Mouse (Mus musculus) heart, embryonic 15.5 days (tissue): ENCODE results near the gene Myoz1. TPM values are rescaled to one million over a fixed set of nuclear protein-coding genes. Genes with fewer than 3 reads are reported as not detected.

ENCODE experiments used
- ATAC-seq: fragments of 200-750 bp; cut with Nextera tagmentation; replicated peaks from 2 replicates; pipeline ENCODE4 v1.8.0; 2017; ENCODE audit warnings: low read depth, moderate TSS enrichment; ENCODE audit not compliant: insufficient number of reproducible peaks, insufficient read depth, low FRiP score
- H3K27ac ChIP-seq: fragments of 300-500 bp; sonication (generic); 2 replicates; pipeline ENCODE4 v1.5.1; 2015; ENCODE audit warnings: mild to moderate bottlenecking, inconsistent platforms
- H3K27me3 ChIP-seq: fragments of 300-500 bp; sonication (generic); 2 replicates; pipeline ENCODE4 v1.6.1; 2015; ENCODE audit warnings: inconsistent platforms
- H3K36me3 ChIP-seq: fragments of 300-500 bp; sonication (generic); 2 replicates; pipeline ENCODE4 v1.6.1; 2015; ENCODE audit warnings: mild to moderate bottlenecking, inconsistent platforms
- H3K4me1 ChIP-seq: fragments of 300-500 bp; sonication (generic); replicated peaks from 2 replicates; pipeline ENCODE4 v1.6.1; 2015; ENCODE audit warnings: inconsistent platforms
- H3K4me2 ChIP-seq: fragments of 300-500 bp; sonication (generic); 2 replicates; pipeline ENCODE4 v1.6.1; 2015; ENCODE audit warnings: inconsistent platforms, mild to moderate bottlenecking, moderate library complexity
- H3K4me3 ChIP-seq: fragments of 300-500 bp; sonication (generic); 2 replicates; pipeline ENCODE4 v1.5.1; 2015; ENCODE audit warnings: mild to moderate bottlenecking, inconsistent platforms
- H3K9ac ChIP-seq: fragments of 300-500 bp; sonication (generic); 2 replicates; pipeline ENCODE4 v1.6.1; 2015; ENCODE audit warnings: mild to moderate bottlenecking, inconsistent platforms
- H3K9me3 ChIP-seq: fragments of 300-500 bp; sonication (generic); replicated peaks from 2 replicates; pipeline ENCODE4 v1.6.1; 2016; ENCODE audit warnings: inconsistent platforms
- WGBS: fragments of 180-500 bp; shearing (Covaris S2); methylation state at CpG from one replicate; pipeline ENCODE4 v1.1.7; 2015; ENCODE audit warnings: mixed read lengths; 5-methylcytosine and 5-hydroxymethylcytosine counted together
- polyA plus RNA-seq: library from polyadenylated mRNA; unstranded; fragments of >200 nt; fragmentation: Nextera tagmentation; extraction: Ambion mirVana; gene quantifications from 2 replicates; pipeline ENCODE4 v1.2.1, GENCODE M21; 2015

Myoz1 gene
- polyA plus RNA-seq, 1 experiment from 2014 or later = 11.6 TPM

DNA sequence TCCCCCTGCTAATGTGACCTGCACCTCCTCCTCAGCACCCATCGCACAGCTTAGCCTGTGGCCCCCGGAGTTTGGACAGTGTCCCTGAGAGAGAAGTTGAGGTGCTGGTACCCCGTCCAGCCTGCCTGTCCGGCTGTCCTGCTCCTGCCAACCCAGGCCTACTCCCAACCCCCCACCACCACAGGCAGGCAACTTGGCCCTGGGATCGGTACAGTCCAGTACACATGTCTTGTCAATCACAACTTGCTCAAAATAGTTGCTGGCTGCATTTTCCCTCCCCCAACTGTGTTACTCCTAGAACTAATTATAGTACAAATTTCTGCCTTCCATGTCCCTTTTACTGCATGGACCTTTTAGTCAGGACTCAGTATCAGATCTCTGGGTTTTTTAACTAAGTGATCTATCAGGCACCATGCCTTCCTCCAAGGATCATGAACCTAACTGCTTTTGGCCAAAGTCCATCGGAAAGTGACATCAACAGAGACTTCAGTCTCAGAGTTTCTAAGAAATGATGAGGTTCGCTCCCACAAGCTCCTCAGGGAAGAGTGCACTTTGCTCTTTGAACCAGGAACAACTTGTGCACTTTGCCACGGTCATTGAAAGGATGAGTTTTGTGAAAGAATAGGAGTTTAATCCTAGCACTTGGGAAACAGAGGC, 11.9 kb upstream of the Myoz1 start, which contains the start of gene Synpo2l:
TSS of gene Synpo2l (minus strand) at position 201 of the 657 bp plus-strand sequence.
- 51% methylated on average over 8 of the region's 8 CpGs for WGBS
- Histone ChIP-seq H3K27ac (peak within 1 kb of the TSS; percentile 92), H3K27me3 (no peaks in the 10 kb centered on the region), H3K9ac (peak within 1 kb of the TSS; percentile 66), H3K4me3 (peak within 1 kb of the TSS; percentile 50), H3K36me3 (no peaks in the 10 kb centered on the region), H3K4me2 (peak within 1 kb of the TSS; percentile 60), H3K9me3 (no peaks in the 10 kb centered on the region), H3K4me1 (peaks cover 20% of the 10 kb centered on the region)
- ATAC-seq = peak; percentile 71

DNA sequence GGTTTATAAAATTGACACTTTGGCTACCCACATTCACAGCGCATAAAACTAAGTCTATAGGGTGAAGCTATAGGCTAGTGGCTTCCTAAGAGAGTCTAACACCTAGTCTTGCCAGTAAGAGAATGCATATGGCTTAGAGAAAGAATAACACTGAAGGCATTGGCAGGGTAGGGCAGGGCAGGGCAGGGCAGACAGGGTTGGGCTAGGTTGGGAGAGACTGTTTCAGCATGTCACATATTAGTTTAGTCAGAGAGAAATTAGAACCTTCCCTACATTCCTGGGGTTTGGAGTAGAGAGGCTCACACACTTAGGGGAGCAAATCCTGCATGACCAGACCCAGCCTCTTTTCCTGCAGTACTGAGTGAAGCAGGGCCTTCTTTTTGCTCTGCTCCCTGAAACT, 11.1 kb upstream of the Myoz1 start:
- Histone ChIP-seq H3K36me3 (no peaks in the 10 kb centered on the region), H3K27me3 (no peaks in the 10 kb centered on the region), H3K27ac (peak overlapping the region; percentile 92), H3K9me3 (no peaks in the 10 kb centered on the region), H3K4me1 (peaks cover 20% of the 10 kb centered on the region), H3K4me3 (peak overlapping the region; percentile 50), H3K4me2 (peak overlapping the region; percentile 60), H3K9ac (peak overlapping the region; percentile 66)
- 64% methylated on average over 1 of the region's 1 CpGs for WGBS
- ATAC-seq = no peak

DNA sequence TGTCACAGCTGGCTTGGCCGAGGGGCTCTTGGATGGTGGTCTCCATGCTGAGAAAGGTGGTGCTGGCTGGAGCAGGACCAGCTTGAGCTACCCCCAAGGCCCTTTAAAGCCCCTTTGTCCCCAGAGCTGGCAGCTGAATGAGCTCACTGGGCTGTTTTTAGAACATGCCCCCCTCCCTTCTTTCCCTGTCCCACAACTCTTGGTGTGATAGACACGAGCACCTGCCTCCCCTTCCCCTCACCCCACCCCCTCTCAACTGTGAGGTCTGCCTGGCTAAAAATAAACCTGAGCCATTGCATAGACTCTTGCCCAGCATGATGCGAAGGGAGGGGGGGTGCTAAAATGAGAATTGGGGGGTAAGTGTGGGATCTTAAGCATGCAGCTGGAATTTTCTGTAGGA, 8.1 kb upstream of the Myoz1 start:
- H3K9ac ChIP-seq = peak overlapping the region; percentile 83
- peak overlapping the region; percentile 94 for H3K27ac ChIP-seq
- 24% methylated on average over 3 of the region's 3 CpGs for WGBS
- H3K4me3 ChIP-seq = peak overlapping the region; percentile 71
- peaks cover 45% of the 10 kb centered on the region for H3K4me1 ChIP-seq
- H3K9me3 ChIP-seq = no peaks in the 10 kb centered on the region
- H3K36me3 ChIP-seq = no peaks in the 10 kb centered on the region
- ATAC-seq = peak; percentile 71
- H3K27me3 ChIP-seq = no peaks in the 10 kb centered on the region
- peak overlapping the region; percentile 96 for H3K4me2 ChIP-seq

DNA sequence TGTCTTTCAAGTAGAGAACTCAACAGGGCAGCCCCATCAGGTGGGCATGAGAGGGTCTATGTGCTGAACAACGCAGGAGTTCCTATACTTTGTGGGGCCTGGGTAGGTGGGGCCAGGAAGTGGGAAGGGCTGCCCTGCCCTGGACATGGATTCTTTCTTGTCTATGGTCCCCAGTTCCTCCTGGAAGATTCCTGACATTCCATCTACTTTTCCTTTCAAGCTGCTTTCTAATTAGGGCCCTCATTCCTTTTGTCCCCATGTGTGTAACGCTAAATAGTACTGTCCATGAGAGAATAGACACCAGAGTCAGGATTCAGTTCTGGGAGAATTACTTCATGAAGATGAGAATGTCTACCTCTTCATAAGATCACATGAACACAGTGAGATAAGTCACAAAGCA, 7.3 kb upstream of the Myoz1 start:
- 27% methylated on average over 2 of the region's 2 CpGs for WGBS
- H3K9ac ChIP-seq = peak overlapping the region; percentile 83
- no peaks in the 10 kb centered on the region for H3K9me3 ChIP-seq
- H3K27me3 ChIP-seq = no peaks in the 10 kb centered on the region
- H3K4me2 ChIP-seq = peak overlapping the region; percentile 96
- H3K36me3 ChIP-seq = no peaks in the 10 kb centered on the region
- peaks cover 40% of the 10 kb centered on the region for H3K4me1 ChIP-seq
- no peak; the same call in 1 of the 2 replicates for ATAC-seq
- H3K4me3 ChIP-seq = peak overlapping the region; percentile 71
- peak overlapping the region; percentile 94 for H3K27ac ChIP-seq

DNA sequence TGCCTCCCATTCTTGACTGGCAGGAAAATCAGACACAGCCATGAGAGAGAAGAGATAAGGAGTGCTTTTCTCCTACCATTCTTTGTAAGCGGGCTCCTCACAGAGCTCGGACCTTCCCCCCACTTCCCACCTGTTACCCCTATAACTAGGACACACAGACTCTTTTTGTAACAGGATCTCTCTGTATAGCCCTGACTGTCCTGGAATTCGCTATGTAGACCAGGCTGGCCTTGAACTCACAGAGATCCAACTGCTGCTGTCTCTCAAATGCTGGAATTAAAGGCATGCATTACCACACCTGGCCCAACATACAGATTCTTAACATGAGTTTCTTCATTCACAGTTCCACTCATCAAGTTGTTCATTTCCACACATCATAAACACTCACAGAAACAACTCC, 6.4 kb upstream of the Myoz1 start:
- 48% methylated on average over 3 of the region's 3 CpGs for WGBS
- no peaks in the 10 kb centered on the region for H3K27me3 ChIP-seq
- peak overlapping the region; percentile 83 for H3K9ac ChIP-seq
- peak overlapping the region; percentile 96 for H3K4me2 ChIP-seq
- H3K36me3 ChIP-seq = no peaks in the 10 kb centered on the region
- peak overlapping the region; percentile 71 for H3K4me3 ChIP-seq
- H3K27ac ChIP-seq = peak overlapping the region; percentile 94
- no peak for ATAC-seq
- H3K4me1 ChIP-seq = peaks cover 40% of the 10 kb centered on the region
- no peaks in the 10 kb centered on the region for H3K9me3 ChIP-seq

DNA sequence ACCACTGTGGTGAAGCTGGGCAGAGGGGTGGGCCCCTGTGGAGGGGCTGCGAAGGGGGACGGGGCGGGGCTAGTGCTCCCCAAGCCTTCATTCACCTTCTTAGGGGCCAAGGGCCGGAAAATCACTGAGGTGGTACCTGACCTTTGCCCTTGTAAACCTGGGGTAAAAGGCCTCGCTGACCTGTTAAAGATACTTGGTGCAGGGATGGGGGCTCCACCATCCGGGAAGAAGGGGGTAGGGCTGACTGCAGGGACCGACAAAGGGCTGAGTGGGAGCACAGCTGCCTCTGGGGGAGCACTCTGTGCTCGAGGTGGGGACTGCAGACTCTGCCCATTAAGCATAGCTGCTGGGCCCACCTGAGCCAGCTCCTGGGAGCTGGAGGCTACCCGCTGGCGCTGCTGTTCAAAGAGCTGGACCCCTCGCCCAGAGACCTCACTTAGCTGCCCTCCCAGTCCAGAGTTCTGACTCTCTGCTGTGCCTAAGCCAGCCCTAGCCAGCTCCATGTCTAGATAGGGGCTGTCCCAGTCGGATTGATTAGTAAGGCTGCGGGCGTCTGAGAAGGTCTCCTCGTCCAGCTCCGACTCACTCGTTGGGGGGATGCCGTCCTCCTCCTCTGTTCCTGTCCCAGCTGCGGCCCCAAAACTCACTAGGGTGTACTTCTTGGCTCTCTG, 5.5 kb upstream of the Myoz1 start:
- Histone ChIP-seq H3K36me3 (no peaks in the 10 kb centered on the region), H3K4me1 (peaks cover 42% of the 10 kb centered on the region), H3K27me3 (no peaks in the 10 kb centered on the region), H3K9ac (peak overlapping the region; percentile 83), H3K9me3 (no peaks in the 10 kb centered on the region), H3K27ac (peak overlapping the region; percentile 94), H3K4me2 (peak overlapping the region; percentile 96), H3K4me3 (peak overlapping the region; percentile 71)
- no peak for ATAC-seq
- WGBS = 7% methylated on average over 18 of the region's 19 CpGs

DNA sequence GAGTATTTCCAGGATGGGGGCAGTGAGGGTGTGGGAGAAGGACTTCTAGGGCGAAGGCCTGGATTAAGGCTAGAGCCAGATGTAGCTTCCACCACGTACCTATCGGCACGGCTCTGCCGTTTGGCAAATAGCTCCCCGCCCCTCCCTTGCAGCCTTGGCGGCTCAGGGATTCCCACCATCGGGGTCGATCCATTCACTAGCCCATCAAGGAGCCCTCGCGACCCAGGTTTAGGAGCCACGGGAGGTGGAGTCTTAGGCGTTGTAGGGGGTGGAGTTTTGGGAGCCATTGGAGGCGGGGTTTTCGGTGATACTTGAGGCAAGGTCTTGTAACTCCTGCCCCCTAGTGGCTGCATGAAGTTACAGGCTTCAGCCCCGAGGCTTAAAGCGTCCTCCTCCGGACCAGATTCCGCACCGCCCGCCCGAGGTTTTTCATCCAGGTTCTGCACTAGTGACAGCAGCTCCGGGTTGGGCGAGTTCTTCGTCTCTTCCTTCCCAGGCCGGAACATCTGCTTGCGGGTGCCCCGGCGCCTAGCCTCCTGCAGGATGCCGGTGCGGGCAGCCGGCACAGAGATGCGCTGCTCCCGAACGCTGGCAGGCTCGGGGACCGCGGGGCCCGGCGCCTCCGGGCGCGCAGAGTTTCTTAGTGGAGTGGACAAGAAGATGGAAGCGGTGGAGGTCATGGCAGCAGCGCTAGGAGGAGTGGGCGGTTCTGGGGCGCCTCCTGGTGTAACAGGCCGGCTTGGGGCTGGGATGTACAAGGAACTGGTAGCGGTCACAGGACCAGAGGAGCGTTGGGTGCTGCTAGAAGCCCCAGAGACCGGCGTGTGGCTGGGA, 4.7 kb upstream of the Myoz1 start:
- H3K36me3 ChIP-seq = no peaks in the 10 kb centered on the region
- H3K9me3 ChIP-seq = no peaks in the 10 kb centered on the region
- H3K4me3 ChIP-seq = peak overlapping the region; percentile 71
- WGBS = 2% methylated on average over 52 of the region's 52 CpGs
- peak overlapping the region; percentile 83 for H3K9ac ChIP-seq
- H3K27ac ChIP-seq = peak overlapping the region; percentile 94
- peak overlapping the region; percentile 96 for H3K4me2 ChIP-seq
- H3K27me3 ChIP-seq = no peaks in the 10 kb centered on the region
- ATAC-seq = peak; percentile 50
- peaks cover 41% of the 10 kb centered on the region for H3K4me1 ChIP-seq

DNA sequence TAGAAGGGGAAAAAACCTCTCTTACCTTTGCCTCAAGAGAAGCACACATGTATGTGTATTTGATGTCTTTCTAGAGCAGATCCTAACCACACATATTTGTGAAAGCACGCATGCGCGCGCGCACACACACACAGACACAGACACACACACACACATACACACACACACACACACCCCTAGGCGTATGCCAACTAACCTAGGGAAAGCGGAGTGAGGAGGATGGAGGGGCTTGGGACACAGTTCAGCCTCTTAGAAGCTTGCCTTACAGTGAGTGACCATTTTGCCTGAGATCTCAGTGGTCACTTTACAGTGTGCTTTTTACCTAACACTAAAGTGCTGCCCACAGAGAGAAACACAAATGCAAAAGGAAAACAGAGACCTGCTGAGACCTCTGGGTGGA, 3.3 kb upstream of the Myoz1 start:
- Histone ChIP-seq H3K36me3 (no peaks in the 10 kb centered on the region), H3K27ac (peak overlapping the region; percentile 94), H3K27me3 (no peaks in the 10 kb centered on the region), H3K9me3 (no peaks in the 10 kb centered on the region), H3K4me2 (peak overlapping the region; percentile 96), H3K9ac (peak overlapping the region; percentile 83; the same call in 1 of the 2 replicates), H3K4me3 (no peak overlapping the region), H3K4me1 (peaks cover 44% of the 10 kb centered on the region)
- 94% methylated on average over 7 of the region's 7 CpGs for WGBS
- ATAC-seq = no peak

DNA sequence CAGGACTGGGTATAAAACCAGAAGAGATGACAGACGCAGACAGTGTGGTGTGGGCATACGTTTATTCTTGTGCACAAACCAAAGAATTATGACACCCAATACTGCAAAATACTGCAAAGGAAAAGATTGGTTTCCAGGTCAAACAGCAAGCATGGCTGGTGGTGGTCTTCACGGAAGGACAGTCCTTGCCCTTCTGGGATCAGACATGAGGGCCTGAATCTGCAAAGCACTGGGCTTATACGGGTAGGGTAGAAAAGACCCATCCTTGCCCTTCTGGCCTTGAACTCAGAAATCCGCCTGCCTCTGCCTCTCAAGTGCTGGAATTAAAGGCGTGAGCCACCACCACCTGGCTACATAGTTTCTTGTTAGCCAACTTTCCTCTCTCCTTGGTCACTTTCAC, 2.6 kb upstream of the Myoz1 start:
- H3K9me3 ChIP-seq = no peaks in the 10 kb centered on the region
- peak overlapping the region; percentile 94 for H3K27ac ChIP-seq
- no peak for ATAC-seq
- no peaks in the 10 kb centered on the region for H3K27me3 ChIP-seq
- H3K4me1 ChIP-seq = peaks cover 44% of the 10 kb centered on the region
- H3K4me3 ChIP-seq = no peak overlapping the region
- 76% methylated on average over 6 of the region's 6 CpGs for WGBS
- H3K36me3 ChIP-seq = no peaks in the 10 kb centered on the region
- no peak overlapping the region for H3K4me2 ChIP-seq
- 0 out of 2 replicates have a peak overlapping the region, but pooled peaks have one; percentile 83 for H3K9ac ChIP-seq

DNA sequence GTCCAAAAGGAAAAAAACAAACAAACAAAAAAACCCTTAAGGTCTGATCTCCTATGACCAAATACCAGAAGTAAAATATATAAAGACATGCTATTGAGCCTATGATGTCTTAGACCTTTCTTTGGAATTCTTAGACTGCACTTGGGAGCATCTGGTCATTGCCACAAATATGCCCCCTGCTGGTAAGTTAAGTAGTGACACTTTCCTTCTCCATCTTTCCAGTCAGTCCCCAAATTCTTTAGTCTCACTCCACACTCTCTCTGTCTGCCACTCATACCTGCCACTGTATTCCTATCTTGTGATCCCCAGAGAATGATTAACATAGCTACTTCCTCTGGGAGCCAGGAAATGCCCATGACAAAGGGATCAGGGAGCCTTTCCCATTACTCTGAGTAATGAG, 2.0 kb upstream of the Myoz1 start:
- Histone ChIP-seq H3K4me3 (no peak overlapping the region), H3K4me2 (no peak overlapping the region), H3K27me3 (no peaks in the 10 kb centered on the region), H3K9me3 (no peaks in the 10 kb centered on the region), H3K27ac (no peak overlapping the region), H3K4me1 (peaks cover 44% of the 10 kb centered on the region), H3K9ac (no peak overlapping the region), H3K36me3 (no peaks in the 10 kb centered on the region)
- ATAC-seq = no peak

DNA sequence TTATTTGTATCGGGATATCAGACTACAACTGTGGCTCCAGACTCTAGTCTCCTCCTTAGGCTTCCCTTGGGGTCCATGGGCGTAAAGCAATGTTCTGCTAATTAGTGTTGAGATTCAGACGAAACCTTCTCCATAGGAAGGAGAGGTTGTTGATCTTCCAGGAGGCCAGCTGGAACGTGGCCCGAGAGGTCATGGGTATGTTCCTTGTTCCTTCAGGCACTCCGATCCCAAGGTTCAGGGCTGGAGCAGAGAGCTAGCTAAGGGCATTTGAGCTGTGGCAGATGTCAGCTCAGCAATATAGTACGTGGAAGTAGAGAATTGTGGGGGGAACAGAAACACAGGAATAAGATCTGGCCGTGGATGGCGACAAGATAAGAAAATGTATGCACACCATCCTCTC, 609 bp downstream of the Myoz1 start:
- Histone ChIP-seq H3K27ac (peak overlapping the region; percentile 61), H3K27me3 (no peaks in the 10 kb centered on the region), H3K4me3 (peak overlapping the region; percentile 22), H3K9me3 (no peaks in the 10 kb centered on the region), H3K36me3 (no peaks in the 10 kb centered on the region), H3K4me1 (peaks cover 33% of the 10 kb centered on the region), H3K4me2 (peak overlapping the region; percentile 55), H3K9ac (no peak overlapping the region)
- no peak for ATAC-seq
- 50% methylated on average over 9 of the region's 9 CpGs for WGBS
